Mouse (Mus musculus): Measurements from ENCODE around the gene Blm. TPM values are rescaled to one million over a fixed set of nuclear protein-coding genes. Genes with fewer than 3 reads are reported as not detected.
"Not testable (repeated sequence)": the region's sequence is repeated elsewhere in the genome, so short reads cannot be mapped to it uniquely, and the experiment has no call there.

The Blm gene
- polyA plus RNA-seq, 1 experiment from 2014 or later = 27.7 TPM

DNA sequence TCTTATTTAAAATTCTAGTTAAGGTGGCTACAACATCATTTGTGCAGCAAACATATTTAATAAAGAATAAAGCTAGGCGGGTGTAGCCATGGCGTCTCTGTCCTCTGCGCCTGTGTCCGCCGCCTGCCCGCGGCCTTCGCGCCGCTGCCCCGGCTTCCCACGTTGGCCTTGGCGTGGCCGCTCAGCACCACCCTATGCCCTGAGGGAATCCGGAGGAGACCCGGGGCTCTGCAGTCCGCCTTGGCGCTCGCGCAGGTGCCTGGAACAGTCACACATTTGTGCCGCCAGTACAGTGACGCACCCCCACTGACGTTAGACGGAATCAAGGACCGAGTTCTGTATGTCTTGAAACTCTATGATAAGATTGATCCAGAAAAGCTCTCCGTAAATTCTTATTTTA lies 27.2 kb downstream of the Blm start:
- H3K27me3 ChIP-seq (ENCODE audit: control insufficient read depth, insufficient read depth, low read length); H3K9me3 ChIP-seq (replicated peaks; ENCODE audit: control insufficient read depth, low read length); H3K27ac ChIP-seq (ENCODE audit: low read depth, low read length); ATAC-seq (replicated peaks; ENCODE audit: insufficient number of reproducible peaks, low FRiP score, low TSS enrichment); H3K4me2 ChIP-seq; H3K9ac ChIP-seq (ENCODE audit: low read depth, low read length); H3K4me1 ChIP-seq (ENCODE audit: control insufficient read depth, insufficient read depth, low read length); H3K4me3 ChIP-seq (ENCODE audit: low read depth, low read length): not testable (repeated sequence)
- peaks cover 35% of the 10 kb centered on the region for H3K36me3 ChIP-seq (ENCODE audit: control insufficient read depth, insufficient read depth, low read length)
- WGBS (ENCODE audit: insufficient replicate concordance) = 96% methylated on average over 22 of the region's 26 CpGs

DNA sequence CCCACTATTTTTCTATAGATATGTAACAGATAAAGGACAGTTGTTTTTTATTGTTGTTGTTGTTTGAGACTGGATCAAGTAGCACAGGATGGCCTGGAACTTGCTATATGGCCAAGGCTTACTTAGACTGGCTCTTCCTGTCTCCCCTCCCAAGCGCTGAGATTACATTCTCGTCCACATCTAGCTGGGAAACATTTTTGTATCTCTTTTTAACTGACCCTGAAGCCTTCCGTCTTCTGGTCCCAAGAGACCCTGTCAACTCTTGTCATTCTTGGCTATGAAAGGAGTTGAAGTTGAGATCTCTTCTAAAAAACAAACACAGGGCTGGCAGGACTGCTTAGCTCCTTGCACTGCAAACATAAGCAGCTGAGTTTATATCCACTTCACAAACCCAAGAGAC lies 28.9 kb downstream of the Blm start:
- Histone ChIP-seq H3K27me3 (ENCODE audit: control insufficient read depth, insufficient read depth, low read length) (no peaks in the 10 kb centered on the region), H3K9me3 (replicated peaks; ENCODE audit: control insufficient read depth, low read length) (no peaks in the 10 kb centered on the region), H3K4me2 (no peak overlapping the region), H3K36me3 (ENCODE audit: control insufficient read depth, insufficient read depth, low read length) (peaks cover 27% of the 10 kb centered on the region), H3K4me1 (ENCODE audit: control insufficient read depth, insufficient read depth, low read length) (0 out of 2 replicates have a peak, but pooled peaks cover 1% of the 10 kb centered on the region), H3K9ac (ENCODE audit: low read depth, low read length) (no peak overlapping the region), H3K27ac (ENCODE audit: low read depth, low read length) (no peak overlapping the region), H3K4me3 (ENCODE audit: low read depth, low read length) (no peak overlapping the region)
- 60% methylated on average over 3 of the region's 3 CpGs for WGBS (ENCODE audit: insufficient replicate concordance)
- no peak for ATAC-seq (replicated peaks; ENCODE audit: insufficient number of reproducible peaks, low FRiP score, low TSS enrichment)

DNA sequence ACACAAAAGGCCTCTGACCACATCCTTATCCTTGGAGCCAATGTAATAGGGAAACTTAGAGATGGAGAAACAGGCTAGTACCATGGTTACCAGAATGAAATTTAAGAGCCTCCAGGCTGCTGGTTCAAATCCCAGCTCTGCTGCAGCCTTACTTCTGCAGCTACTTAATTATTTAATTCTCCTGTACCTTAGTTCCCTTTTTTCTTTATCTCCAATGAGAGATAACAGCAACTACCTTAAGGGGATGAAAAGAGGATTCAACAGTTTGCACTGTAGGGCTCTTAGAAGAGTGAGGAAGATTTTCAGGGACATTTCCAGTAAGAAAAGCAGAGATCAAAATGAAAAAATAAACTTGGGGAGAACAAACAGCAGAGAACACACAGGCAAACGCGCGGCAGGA lies 30.0 kb downstream of the Blm start:
- 84% methylated on average over 3 of the region's 3 CpGs for WGBS (ENCODE audit: insufficient replicate concordance)
- no peak for ATAC-seq (replicated peaks; ENCODE audit: insufficient number of reproducible peaks, low FRiP score, low TSS enrichment)
- H3K27ac ChIP-seq (ENCODE audit: low read depth, low read length) = no peak overlapping the region
- H3K27me3 ChIP-seq (ENCODE audit: control insufficient read depth, insufficient read depth, low read length) = no peaks in the 10 kb centered on the region
- no peaks in the 10 kb centered on the region for H3K9me3 ChIP-seq (replicated peaks; ENCODE audit: control insufficient read depth, low read length)
- H3K4me1 ChIP-seq (ENCODE audit: control insufficient read depth, insufficient read depth, low read length) = 0 out of 2 replicates have a peak, but pooled peaks cover 4% of the 10 kb centered on the region
- no peak overlapping the region for H3K4me3 ChIP-seq (ENCODE audit: low read depth, low read length)
- no peak overlapping the region for H3K9ac ChIP-seq (ENCODE audit: low read depth, low read length)
- H3K4me2 ChIP-seq = no peak overlapping the region
- H3K36me3 ChIP-seq (ENCODE audit: control insufficient read depth, insufficient read depth, low read length) = peaks cover 22% of the 10 kb centered on the region

DNA sequence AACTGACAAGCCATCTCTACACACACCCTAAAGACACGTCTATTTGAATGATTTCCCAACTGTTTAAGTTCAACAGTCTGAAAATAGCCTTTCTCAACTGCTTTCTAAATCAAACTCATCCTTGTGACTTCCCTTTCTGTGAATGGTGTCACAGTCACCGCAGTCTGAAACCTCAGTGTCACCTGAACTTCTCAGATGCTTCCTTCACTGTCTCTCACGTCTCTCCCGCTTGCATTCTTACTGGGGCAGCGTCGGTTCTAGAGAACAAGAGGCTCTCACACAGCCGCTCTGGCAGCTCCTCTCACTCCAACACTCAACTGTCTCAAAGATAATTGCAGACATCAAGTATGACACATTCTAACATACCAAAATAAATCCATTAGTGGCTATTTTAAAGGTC lies 33.9 kb downstream of the Blm start:
- no peak overlapping the region for H3K9ac ChIP-seq (ENCODE audit: low read depth, low read length)
- H3K4me2 ChIP-seq = no peak overlapping the region
- peak overlapping the region; percentile 10; the same call in 1 of the 2 replicates for H3K27ac ChIP-seq (ENCODE audit: low read depth, low read length)
- H3K4me3 ChIP-seq (ENCODE audit: low read depth, low read length) = no peak overlapping the region
- 0 out of 2 replicates have a peak, but pooled peaks cover 5% of the 10 kb centered on the region for H3K4me1 ChIP-seq (ENCODE audit: control insufficient read depth, insufficient read depth, low read length)
- H3K27me3 ChIP-seq (ENCODE audit: control insufficient read depth, insufficient read depth, low read length) = no peaks in the 10 kb centered on the region
- no peaks in the 10 kb centered on the region for H3K9me3 ChIP-seq (replicated peaks; ENCODE audit: control insufficient read depth, low read length)
- ATAC-seq (replicated peaks; ENCODE audit: insufficient number of reproducible peaks, low FRiP score, low TSS enrichment) = no peak
- 0 out of 2 replicates have a peak, but pooled peaks cover 9% of the 10 kb centered on the region for H3K36me3 ChIP-seq (ENCODE audit: control insufficient read depth, insufficient read depth, low read length)
- WGBS (ENCODE audit: insufficient replicate concordance) = 63% methylated on average over 7 of the region's 7 CpGs

DNA sequence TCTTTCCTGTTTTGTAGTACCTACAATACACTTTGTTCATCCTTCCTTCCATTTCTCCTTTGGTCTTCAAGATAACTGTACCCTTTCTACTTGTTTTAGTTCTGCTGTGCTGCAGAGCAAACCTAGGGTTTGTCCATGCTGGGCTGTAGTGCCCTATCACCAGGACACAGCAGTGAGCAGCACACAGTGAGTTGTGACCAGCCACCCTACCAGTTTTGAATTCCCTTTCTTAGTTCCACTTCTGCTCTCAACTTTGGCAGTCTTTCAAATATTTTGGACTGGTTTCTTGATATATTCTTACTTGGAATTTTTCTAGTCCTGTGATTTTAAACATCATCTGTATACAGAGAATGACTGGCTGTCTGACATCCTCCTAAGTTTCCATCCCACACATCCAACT lies 34.8 kb downstream of the Blm start:
- Histone ChIP-seq H3K27me3 (ENCODE audit: control insufficient read depth, insufficient read depth, low read length) (no peaks in the 10 kb centered on the region), H3K4me3 (ENCODE audit: low read depth, low read length) (no peak overlapping the region), H3K27ac (ENCODE audit: low read depth, low read length) (no peak overlapping the region), H3K4me1 (ENCODE audit: control insufficient read depth, insufficient read depth, low read length) (0 out of 2 replicates have a peak, but pooled peaks cover 5% of the 10 kb centered on the region), H3K9me3 (replicated peaks; ENCODE audit: control insufficient read depth, low read length) (no peaks in the 10 kb centered on the region), H3K4me2 (no peak overlapping the region), H3K36me3 (ENCODE audit: control insufficient read depth, insufficient read depth, low read length) (peaks cover 11% of the 10 kb centered on the region; the same call in 1 of the 2 replicates), H3K9ac (ENCODE audit: low read depth, low read length) (no peak overlapping the region)
- no peak for ATAC-seq (replicated peaks; ENCODE audit: insufficient number of reproducible peaks, low FRiP score, low TSS enrichment)

DNA sequence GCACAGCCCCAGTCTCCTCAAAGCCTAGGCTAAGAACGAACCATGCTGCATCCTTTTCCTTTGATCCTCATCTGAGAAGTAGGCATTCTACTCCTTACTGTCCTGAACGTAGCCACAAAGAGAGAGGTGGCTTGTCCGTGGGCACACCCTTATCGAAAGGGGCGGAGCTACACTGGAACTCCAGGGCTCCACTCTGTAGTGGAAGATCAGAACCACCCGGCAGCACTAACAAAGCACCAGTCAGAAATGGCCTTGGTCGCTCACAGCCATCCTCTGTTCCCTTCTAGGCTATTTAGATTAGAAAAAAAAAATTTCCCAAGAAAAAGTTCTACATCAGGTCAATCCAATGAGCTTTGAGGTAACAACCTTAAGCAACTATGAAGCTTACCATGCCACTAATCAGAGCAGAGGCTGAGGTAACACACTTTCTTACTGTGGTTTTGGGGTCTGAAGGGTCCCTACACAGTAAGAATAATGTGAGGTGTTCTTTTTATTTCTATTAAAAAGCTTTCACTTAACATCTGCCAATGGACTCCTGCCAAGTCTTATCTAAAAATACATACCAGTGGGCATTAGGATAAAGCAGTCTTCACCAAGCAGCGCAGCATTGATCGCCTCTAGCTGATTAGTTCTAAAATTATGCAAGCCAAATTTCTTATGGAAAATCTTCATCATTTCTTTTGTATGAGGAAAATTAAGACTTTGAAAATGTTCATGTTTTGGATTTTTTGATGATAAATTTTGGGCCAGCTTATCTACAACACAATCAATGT lies 35.5 kb downstream of the Blm start:
- no peak overlapping the region for H3K27ac ChIP-seq (ENCODE audit: low read depth, low read length)
- H3K4me2 ChIP-seq = no peak overlapping the region
- H3K36me3 ChIP-seq (ENCODE audit: control insufficient read depth, insufficient read depth, low read length) = peaks cover 9% of the 10 kb centered on the region; the same call in 1 of the 2 replicates
- WGBS (ENCODE audit: insufficient replicate concordance) = 71% methylated on average over 9 of the region's 9 CpGs
- ATAC-seq (replicated peaks; ENCODE audit: insufficient number of reproducible peaks, low FRiP score, low TSS enrichment) = no peak
- no peaks in the 10 kb centered on the region for H3K27me3 ChIP-seq (ENCODE audit: control insufficient read depth, insufficient read depth, low read length)
- no peak overlapping the region for H3K4me3 ChIP-seq (ENCODE audit: low read depth, low read length)
- H3K9ac ChIP-seq (ENCODE audit: low read depth, low read length) = no peak overlapping the region
- 0 out of 2 replicates have a peak, but pooled peaks cover 5% of the 10 kb centered on the region for H3K4me1 ChIP-seq (ENCODE audit: control insufficient read depth, insufficient read depth, low read length)
- no peaks in the 10 kb centered on the region for H3K9me3 ChIP-seq (replicated peaks; ENCODE audit: control insufficient read depth, low read length)

DNA sequence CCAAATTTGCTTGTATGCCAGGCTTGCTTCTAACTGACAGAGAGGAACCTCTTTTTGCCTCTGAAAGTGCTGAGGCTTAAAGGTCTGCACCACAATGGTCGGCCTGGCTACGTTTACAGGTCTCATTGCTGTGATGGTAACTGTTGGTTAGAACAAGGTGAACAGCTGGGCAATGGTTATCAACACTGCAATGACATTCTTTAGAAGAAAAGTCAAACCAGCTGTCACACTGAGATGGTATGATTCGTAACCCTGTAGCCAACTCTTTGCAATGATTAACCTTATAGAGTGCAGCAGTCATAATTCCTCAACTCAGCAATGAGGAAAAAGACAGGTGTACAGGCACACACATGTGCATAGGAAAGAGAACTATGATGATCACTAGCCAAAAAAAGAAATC lies 38.3 kb downstream of the Blm start:
- Histone ChIP-seq H3K4me1 (ENCODE audit: control insufficient read depth, insufficient read depth, low read length) (0 out of 2 replicates have a peak, but pooled peaks cover 5% of the 10 kb centered on the region), H3K36me3 (ENCODE audit: control insufficient read depth, insufficient read depth, low read length) (peaks cover 7% of the 10 kb centered on the region), H3K4me2 (no peak overlapping the region), H3K4me3 (ENCODE audit: low read depth, low read length) (no peak overlapping the region), H3K27me3 (ENCODE audit: control insufficient read depth, insufficient read depth, low read length) (no peaks in the 10 kb centered on the region), H3K9ac (ENCODE audit: low read depth, low read length) (no peak overlapping the region), H3K27ac (ENCODE audit: low read depth, low read length) (no peak overlapping the region), H3K9me3 (replicated peaks; ENCODE audit: control insufficient read depth, low read length) (no peaks in the 10 kb centered on the region)
- ATAC-seq (replicated peaks; ENCODE audit: insufficient number of reproducible peaks, low FRiP score, low TSS enrichment) = no peak
- WGBS (ENCODE audit: insufficient replicate concordance) = 88% methylated on average over 3 of the region's 3 CpGs

DNA sequence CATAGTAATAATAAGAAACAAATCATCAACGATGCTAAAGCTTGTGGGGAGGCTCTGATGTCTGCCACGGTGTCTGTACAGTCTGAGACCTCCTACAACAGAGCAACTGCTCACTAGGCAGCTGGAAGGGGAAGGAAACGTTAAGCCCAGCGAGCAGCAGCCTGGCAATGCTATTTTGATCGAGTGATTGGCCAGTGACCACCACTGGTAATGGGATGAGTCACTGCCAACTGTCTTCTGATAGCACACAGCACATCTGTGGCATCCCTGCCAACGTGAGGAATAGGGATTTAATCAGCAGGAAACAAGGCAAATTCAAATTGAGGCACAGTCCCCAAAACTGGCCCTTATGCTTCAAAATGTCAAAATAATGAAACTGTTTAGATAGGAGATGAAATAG lies 39.7 kb downstream of the Blm start:
- Histone ChIP-seq H3K27me3 (ENCODE audit: control insufficient read depth, insufficient read depth, low read length) (no peaks in the 10 kb centered on the region), H3K36me3 (ENCODE audit: control insufficient read depth, insufficient read depth, low read length) (peaks cover 7% of the 10 kb centered on the region), H3K27ac (ENCODE audit: low read depth, low read length) (no peak overlapping the region), H3K9ac (ENCODE audit: low read depth, low read length) (no peak overlapping the region), H3K4me1 (ENCODE audit: control insufficient read depth, insufficient read depth, low read length) (0 out of 2 replicates have a peak, but pooled peaks cover 2% of the 10 kb centered on the region), H3K4me2 (no peak overlapping the region), H3K4me3 (ENCODE audit: low read depth, low read length) (no peak overlapping the region), H3K9me3 (replicated peaks; ENCODE audit: control insufficient read depth, low read length) (no peaks in the 10 kb centered on the region)
- ATAC-seq (replicated peaks; ENCODE audit: insufficient number of reproducible peaks, low FRiP score, low TSS enrichment) = no peak
- WGBS (ENCODE audit: insufficient replicate concordance) = 74% methylated on average over 6 of the region's 6 CpGs

DNA sequence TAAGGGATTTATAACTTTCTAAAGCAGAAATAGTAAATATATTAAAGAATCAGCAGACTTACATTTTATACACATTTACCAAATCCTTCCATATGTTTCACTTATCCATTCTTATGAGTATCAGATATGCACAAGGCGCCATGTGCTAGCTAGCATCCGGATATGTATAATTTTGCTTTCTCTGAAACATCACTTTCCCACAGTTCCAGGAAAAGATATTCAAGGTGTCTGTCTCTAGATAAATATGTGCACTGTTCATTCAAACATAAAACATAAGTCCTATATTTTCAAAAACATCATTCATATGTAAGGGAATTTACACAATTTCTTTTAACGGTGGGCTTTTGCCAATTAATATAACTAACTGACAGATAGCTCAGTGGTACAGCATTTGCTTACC lies 42.9 kb downstream of the Blm start:
- Histone ChIP-seq H3K4me2 (no peak overlapping the region), H3K4me1 (ENCODE audit: control insufficient read depth, insufficient read depth, low read length) (no peaks in the 10 kb centered on the region), H3K4me3 (ENCODE audit: low read depth, low read length) (no peak overlapping the region), H3K9me3 (replicated peaks; ENCODE audit: control insufficient read depth, low read length) (no peaks in the 10 kb centered on the region), H3K9ac (ENCODE audit: low read depth, low read length) (no peak overlapping the region), H3K27me3 (ENCODE audit: control insufficient read depth, insufficient read depth, low read length) (no peaks in the 10 kb centered on the region), H3K27ac (ENCODE audit: low read depth, low read length) (no peak overlapping the region), H3K36me3 (ENCODE audit: control insufficient read depth, insufficient read depth, low read length) (peaks cover 7% of the 10 kb centered on the region)
- 87% methylated on average over 3 of the region's 3 CpGs for WGBS (ENCODE audit: insufficient replicate concordance)
- ATAC-seq (replicated peaks; ENCODE audit: insufficient number of reproducible peaks, low FRiP score, low TSS enrichment) = no peak
